Mouse (Mus musculus): Measurements from ENCODE around the gene Tbck.

Gene Tbck

GRCm38 (mm10) chr3:132766033-132766726, 82.2 kb downstream of the Tbck start:
- CTCF ChIA-PET = no interaction called here

DNA sequence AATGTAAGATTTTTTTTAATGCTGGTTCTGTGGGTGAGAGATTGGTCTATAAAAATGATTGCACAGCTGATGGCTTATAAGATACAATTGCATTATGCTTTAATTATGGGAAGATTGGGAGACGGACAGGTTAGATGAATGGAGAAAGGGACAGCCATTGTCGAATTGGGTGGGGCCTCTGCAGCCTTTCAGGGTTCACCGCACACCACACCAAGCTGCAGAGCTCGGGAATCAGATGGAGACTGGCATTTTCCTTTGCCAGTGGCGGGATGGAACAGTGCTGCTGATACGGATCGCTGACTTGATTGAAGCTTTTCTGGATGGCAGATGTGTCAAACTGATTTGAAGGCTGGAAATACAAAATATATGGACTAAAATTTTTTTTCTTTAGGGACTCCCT, 88.1 kb downstream of the Tbck start:
- CTCF ChIA-PET = no interaction called here

DNA sequence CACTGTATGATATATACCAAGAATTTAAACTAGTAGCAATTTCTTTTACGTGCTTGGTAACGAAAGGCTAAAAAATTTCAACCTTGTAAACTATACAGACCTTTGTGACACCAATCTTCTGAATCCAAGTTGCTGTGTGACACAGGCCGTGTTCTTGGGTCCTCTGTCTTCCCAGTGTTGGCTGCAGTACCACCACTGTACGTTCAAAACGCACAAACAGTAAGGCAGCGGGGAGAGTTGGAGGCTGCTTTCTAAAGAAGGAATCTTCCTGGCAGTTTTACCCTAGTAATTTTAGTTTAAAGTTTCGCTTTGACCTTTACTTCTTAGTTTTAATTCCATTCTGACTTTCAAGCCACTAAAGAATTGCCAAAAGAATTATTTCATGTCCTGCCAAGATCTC, 92.7 kb downstream of the Tbck start:
- CTCF ChIA-PET = no interaction called here

GRCm38 (mm10) chr3:132781103-132781502, 97.2 kb downstream of the Tbck start:
- CTCF ChIA-PET = no interaction called here

- CTCF ChIA-PET = interaction anchor here (0.7 kb wide), 1 partner anchor 25 kb away, joined by 3 read pairs; no protein-coding TSS in a partner anchor
These were observed 99.1 kb downstream of the Tbck start for GRCm38 (mm10) chr3:132783087-132783486.

GRCm38 (mm10) chr3:132784732-132785131, 100.8 kb downstream of the Tbck start:
- CTCF ChIA-PET = interaction anchor here (0.7 kb wide), 1 partner anchor 1893 kb away, joined by 21 read pairs; no protein-coding TSS in a partner anchor

GRCm38 (mm10) chr3:132786690-132787089, 102.7 kb downstream of the Tbck start:
- CTCF ChIA-PET = no interaction called here

- CTCF ChIA-PET = no interaction called here
These were observed 103.8 kb downstream of the Tbck start for GRCm38 (mm10) chr3:132787775-132788174.

DNA sequence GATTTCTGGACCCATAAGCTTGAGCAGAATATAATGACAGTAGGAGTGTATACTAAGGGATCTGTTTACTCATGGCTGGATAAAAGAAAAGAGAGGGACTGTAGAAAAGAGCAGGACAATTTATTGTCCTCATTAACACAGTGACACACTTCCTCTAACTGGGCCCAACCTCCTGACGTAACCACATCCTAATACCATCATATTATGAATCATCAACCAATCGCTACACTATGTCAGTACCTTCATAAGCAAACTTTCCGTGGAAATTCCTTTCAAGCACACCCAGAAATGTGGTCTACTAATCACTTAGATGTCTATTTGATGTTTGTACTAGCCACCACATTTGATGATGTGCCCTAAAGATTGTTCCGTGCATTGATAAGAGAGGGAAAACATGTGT, 107.2 kb downstream of the Tbck start:
- CTCF ChIA-PET = no interaction called here

- CTCF ChIA-PET = no interaction called here
These were observed 116.3 kb downstream of the Tbck start for GRCm38 (mm10) chr3:132800196-132800595.

DNA sequence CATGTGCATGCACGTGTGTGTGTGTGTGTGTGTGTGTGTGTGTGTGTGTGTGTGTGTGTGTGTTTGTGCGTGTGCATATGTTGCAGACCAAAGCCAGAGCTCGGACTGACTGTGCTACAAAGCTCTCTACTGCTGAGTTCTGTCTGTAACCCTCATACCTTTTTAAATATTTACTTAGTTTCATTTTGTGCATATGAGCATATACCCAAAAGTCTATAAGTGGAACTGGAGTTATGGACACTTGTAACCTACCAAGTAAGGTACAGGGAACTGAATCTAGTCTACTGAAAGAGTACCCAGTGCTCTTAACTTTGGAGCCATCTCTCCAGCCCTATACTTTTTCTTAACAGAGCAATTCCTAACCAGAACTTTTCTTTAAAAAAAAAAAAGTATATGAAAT, 118.0 kb downstream of the Tbck start:
- CTCF ChIA-PET = no interaction called here

DNA sequence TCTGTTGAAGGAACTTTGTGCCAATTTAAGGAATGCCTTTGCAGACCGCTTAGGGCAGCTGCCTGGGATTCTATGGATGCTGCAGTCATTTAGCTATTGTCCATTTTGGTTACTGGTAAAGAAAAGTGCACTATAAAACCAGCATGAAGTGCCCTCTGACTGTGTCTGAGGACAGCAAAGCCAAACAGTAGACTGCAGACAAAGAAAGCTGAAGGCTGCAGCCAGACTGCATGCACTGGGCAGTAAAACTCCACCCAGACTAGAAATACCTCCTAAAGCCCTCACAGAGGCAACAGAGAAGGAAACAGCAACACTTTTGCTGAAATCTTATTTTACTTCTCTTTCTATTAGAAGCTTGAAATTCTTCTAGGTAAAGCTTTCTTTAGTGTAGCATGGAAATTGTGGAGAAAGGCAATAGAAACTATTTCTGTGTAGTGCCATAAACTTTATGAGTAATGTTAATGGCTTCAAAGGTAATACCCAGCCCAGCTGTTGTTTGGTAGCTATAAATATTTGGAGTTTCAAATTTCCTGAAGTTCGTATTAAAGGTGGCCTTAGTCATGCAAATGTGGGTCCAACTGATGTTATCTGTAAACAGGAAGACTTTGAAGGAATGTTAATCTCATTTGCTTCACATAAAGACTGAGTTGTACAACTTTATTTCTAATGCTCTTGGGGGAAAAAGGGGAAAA, 124.1 kb downstream of the Tbck start:
- CTCF ChIA-PET = interaction anchor here (0.6 kb wide), 1 partner anchor 25 kb away, joined by 3 read pairs; no protein-coding TSS in a partner anchor

DNA sequence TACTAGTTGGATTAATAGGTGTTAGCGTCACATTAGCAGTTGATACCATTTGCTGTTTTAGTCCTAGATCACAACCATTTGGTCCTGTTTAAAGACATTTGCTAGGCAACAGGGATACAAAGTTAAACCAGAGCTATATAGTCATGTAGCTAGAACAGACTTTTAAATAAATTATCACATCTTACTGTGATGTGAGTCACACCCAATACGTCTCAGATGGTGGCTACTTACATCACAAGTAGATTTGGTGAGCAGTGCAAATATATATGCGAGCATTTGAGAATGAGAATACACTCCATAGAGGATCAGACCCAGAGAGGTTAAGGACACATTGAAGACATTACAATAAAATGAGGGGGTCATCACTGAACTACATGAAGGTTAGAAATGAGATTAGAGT, 125.0 kb downstream of the Tbck start:
- CTCF ChIA-PET = interaction anchor here (0.6 kb wide), 1 partner anchor 26 kb away, joined by 3 read pairs; no protein-coding TSS in a partner anchor

DNA sequence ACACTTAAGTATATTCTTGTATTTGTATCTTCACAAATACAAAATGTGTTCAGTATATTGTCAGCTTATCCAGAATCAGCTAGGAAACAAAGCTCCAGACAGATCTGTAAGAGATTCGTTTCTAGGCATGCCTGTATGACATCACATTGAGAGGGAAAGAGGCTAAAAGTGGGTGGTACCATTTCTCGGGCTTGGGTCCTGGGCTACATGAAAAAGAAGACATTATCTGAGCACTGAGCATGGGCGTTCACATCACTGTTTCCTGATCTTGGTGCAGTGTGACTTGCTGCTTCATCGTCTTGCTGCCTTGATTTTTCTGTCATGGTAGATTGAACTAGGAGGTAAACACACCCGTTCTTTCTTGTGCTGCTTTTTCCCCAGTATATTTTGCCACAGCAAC, 127.8 kb downstream of the Tbck start:
- CTCF ChIA-PET = no interaction called here

GRCm38 (mm10) chr3:132812356-132812755, 128.4 kb downstream of the Tbck start:
- CTCF ChIA-PET = no interaction called here

DNA sequence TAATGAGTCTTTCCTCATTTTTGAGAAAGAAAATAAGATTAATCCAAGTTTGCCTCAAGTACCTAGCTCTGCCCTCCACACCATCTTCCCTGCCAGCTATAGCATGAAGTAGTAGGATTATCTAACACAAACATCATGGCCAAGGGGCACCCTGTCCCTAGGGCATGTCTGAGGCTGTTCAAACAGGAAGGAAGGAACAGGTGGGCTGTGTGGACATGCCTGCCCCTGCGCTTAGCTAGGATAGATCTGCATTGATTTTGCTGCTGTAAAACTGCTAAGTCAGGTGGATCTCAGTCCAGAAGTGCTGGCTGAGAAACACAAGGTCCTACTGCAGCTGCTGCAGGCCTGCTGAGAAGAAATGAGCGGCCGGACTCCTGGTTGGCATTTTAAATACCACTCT, 129.2 kb downstream of the Tbck start:
- CTCF ChIA-PET = no interaction called here

DNA sequence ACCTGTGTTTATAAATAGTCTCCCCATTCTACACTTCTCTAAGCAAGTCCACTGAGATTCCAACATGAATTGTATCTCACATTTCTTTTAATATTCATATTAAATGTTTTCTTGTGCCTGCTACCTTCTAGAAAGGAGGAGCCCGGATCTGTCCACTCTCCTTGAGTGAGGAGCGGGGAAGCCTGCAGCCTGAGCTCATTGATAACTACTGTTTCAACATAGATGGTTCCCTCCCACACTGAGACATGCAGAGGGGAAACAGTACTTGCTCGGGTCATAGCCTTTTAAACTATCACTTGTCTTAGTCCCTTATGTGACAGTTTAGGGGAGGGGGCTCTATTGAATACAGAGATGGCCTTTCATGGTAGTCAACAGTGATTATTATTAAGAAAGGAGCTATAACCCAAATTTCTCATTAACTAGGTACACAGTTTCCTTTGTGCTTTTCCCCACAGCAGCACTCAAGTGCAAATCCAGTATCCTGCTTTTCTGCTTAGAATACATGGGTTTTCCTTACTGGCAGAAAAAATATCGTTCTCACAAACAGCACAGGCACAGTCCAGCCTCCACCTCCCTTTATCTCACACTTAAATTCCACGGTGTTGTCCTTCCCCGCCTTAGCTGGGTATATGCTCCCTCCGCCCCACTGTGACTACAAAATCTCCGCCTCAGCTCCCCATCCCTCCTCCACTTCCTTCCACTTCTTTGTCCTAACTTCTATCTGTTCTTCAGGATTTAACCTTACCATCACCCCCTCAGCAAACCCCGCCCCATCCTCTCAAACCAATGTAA, 130.0 kb downstream of the Tbck start:
- CTCF ChIA-PET = no interaction called here

GRCm38 (mm10) chr3:132814791-132815496, 131.0 kb downstream of the Tbck start:
- CTCF ChIA-PET = no interaction called here

- CTCF ChIA-PET = no interaction called here
These were observed 131.8 kb downstream of the Tbck start for GRCm38 (mm10) chr3:132815497-132816326.

DNA sequence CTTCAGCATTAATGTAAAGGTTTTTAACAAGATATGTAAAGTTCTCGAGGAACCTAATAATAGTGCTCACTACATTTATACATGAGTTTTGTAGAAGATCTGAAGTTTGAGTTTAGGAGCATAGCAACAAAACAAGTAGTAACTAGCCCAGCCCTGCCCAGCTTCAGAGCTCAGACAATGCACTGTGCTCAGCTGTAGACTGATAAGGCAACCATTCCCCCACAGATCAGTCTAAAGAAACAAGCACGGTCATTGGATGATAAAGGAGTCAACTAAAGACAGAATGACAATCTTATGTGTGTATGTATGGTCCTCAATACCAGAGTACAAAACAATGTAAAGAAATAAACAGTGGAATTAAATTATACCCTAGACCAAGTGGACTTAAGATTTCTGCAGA, 135.5 kb downstream of the Tbck start:
- CTCF ChIA-PET = no interaction called here

- CTCF ChIA-PET = no interaction called here
These were observed 147.4 kb downstream of the Tbck start for GRCm38 (mm10) chr3:132831179-132831873.

Data from spleen, embryonic (tissue).